Mouse (Mus musculus) layer of hippocampus, adult 8-10 months (tissue): ENCODE results near the gene Prss50. TPM values are rescaled to one million over a fixed set of nuclear protein-coding genes. Genes with fewer than 3 reads are reported as not detected.
"Not testable (repeated sequence)": the region's sequence is repeated elsewhere in the genome, so short reads cannot be mapped to it uniquely, and the experiment has no call there.

Experiments used
- DNase-seq, 2 experiments: peaks; one replicate each; pipeline ENCODE4 v3.0.0; 2022; ENCODE audit warnings: low spot score in 2 of 2
- total RNA-seq, 4 experiments: library from RNA; stranded (reverse); gene quantifications; 2 replicates each; pipeline ENCODE4 v1.2.4; 2022

Prss50 gene
- 1 to 10 TPM in 2 of 4 experiments, under 1 TPM in 2; 0.60 to 2.1 (median 1.4) TPM for total RNA-seq

DNA sequence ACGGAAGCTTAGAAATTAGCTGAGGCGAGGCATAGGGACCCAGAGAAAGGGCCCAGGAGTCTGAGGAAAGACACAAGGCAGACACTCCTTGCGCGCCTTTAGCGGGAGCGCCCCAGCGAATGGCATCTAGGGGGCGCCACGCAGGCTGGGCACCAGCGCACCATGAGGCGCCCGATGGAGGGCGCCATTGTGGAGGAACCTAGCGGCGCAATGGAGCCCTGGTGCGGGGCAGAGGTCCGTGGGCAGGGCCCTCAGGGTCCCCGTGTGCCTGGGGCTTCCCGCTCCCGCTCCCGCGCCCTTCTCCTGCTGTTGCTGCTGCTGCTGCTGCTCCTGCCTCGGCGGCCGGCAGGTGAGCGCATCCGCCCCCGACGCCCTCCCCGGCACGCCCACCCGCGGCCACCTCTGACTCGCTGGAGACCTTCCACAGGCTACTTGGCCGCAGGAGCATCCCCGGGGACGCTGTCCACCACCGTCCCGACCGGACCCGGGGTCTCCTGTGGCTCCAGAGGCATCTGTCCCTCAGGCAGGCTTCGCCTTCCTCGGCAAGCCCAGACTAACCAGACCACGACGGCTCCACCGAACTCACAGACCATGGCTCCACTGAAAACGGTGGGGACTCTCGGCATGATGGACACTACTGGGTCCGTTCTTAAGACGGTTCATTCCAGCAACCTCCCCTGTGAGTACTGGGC is at the start of gene Prss50:
Gene Prss50, plus strand, starts transcription at position 187 of the 692 bp plus-strand sequence.
- no peak for DNase-seq

DNA sequence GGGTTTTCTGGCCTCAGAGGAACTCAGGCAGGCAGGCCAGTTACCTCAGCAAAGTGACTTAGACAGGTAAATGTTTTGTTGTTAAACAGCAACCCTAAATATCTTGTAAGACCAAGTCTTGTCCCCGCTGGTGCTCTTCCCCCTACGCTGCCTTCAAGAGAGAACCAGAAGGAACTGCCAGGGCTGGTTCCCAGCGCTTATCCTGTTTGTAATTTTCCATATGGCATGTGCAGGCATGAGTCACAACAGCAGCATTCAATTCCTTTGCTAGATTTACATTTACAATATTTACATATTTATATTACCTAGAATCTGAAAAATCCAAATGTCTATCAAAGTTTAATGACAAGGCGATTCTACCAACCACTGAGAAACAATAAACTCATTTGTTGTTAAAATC is 47.7 kb upstream of the Prss50 start:
- no peak for DNase-seq

- no peak for DNase-seq
These were observed 44.0 kb upstream of the Prss50 start, which contains the start of gene Prss44 for GRCm38 (mm10) chr9:110813789-110814188. Prss44 (plus strand) TSS chr9:110813994.

- DNase-seq = not testable (repeated sequence)
These were observed 37.2 kb upstream of the Prss50 start for GRCm38 (mm10) chr9:110820546-110820945.

DNA sequence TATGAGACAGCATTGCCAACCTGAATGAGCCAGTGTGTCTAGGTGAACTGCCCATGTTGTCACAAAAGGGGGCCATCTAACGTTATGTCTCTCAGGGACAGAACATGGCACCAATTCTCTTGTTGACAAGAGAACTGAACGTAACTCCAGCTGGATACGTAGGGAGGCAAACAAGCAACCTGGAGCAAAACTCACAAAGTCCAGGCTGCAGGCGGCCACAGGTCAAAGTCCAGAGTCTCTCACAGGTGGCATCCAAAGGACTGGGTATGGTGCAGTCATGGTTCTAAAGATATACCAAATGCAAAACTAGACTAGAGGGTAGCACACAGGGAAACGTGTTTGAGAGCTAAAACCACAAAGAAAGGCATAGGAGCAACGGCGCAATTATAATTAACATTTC is 36.3 kb upstream of the Prss50 start:
- no peak for DNase-seq

- DNase-seq = no peak
These were observed 32.3 kb upstream of the Prss50 start for GRCm38 (mm10) chr9:110825426-110825825.

- no peak for DNase-seq
These were observed 31.9 kb upstream of the Prss50 start for GRCm38 (mm10) chr9:110825832-110826231.

DNA sequence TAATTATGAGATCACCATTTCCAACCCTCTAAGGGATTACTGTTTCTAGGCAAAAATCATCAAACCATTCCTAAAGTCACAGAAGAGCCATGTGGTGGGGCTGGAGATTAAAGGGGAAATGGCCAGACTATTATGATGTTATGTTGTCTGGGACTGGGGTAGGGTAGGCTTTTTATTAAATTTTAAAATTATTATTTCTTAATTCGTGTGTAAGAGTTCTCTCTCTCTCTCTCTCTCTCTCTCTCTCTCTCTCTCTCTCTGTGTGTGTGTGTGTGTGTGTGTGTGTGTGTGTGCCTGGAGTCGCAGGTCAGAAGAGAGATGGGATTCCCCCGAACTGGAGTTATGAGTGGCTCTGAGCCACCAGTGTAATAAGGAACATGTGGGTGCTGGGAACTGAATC is 31.4 kb upstream of the Prss50 start, which contains the start of gene Prss43:
Gene Prss43, plus strand, starts transcription at position 301 of the 400 bp plus-strand sequence.
- no peak for DNase-seq

GRCm38 (mm10) chr9:110833021-110833420 is 24.7 kb upstream of the Prss50 start:
- no peak for DNase-seq

DNA sequence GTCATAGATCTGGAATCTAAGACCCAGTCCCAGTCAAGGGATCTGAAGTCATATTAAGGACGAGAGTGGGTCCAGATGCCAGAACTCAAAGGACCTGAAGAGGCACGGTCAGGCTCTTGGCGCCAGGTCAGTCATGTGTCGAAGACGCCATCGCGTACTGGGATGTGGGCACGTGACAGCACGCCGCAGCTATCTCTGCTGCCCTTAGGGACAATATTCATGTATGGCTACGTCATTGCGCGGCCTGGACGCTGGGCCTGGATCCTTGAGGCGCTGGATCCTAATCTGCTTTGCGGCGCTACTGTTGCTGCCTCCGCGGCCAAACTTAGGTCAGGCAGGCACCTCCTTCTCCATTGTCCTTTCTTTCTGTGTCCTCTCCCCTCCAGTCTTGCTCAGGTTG is 23.4 kb upstream of the Prss50 start, which contains the start of gene Prss45:
Gene Prss45, plus strand, starts transcription at position 178 of the 400 bp plus-strand sequence.
- no peak for DNase-seq

DNA sequence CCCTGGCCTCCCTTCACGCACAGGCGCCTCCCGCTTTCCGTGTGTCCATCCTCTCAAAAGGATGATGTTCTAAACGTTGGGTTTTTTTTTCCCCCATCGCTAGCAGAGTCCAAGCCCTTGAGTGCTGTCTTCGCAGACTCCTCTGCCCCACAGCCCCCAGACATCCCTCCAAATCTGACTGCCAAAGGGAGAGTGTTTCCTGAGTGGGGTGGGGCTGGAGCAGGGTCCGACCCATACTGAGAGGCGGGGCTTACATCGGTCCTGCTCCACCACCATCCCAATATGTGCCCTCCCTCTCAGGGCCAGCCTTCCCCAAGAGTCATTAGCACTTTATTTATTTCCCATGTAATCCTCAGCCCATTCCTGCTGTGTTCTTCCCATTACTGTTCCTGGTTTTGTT is 22.8 kb upstream of the Prss50 start:
- no peak for DNase-seq

DNA sequence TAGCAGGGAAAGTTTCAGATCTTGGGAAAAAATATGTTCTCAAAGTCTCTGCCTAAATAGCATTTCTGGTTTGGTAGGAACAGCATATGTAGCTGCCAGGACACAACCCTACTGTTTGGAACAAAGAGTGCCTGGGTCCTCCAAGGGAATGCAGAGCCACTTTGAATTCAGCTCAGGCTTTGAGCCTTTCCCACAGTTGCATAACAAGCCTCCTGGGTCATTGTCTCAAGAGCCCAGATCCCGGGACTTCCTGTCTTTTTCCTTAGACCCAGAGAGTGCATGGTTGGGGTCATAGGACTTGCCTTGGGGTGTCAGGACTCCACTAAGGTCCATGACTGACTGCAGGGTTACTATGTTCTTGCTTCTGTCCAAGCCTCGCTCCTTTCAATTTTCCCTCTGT is 21.7 kb upstream of the Prss50 start:
- DNase-seq = peak; percentile 20 to 37

- no peak for DNase-seq
These were observed 16.9 kb upstream of the Prss50 start for GRCm38 (mm10) chr9:110840905-110841304.

DNA sequence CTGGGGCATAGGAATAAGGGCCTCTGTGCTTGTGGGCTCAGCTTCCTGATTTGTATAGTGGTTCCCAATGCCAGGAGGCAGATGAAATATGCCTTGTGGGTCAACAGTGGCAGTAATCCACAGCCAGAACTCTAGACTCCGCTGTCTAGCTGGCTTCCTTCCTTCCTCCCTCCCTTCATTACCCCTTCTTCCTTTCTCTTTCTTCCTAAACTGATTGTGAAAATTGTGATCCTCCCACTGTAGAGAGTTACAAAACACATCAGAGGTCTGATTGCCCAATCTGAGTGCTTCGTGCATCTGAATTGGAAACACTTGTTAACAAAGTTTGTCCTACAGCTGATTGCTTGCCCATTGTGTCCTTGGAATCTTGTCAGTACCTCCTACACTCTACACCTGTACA is 16.3 kb upstream of the Prss50 start:
- DNase-seq = no peak

GRCm38 (mm10) chr9:110844206-110844605 is 13.6 kb upstream of the Prss50 start, which contains the start of gene Prss46:
Prss46 (plus strand) TSS chr9:110844506.
- DNase-seq = no peak

- no peak for DNase-seq
These were observed 8.6 kb upstream of the Prss50 start for GRCm38 (mm10) chr9:110849162-110849561.

GRCm38 (mm10) chr9:110855903-110856302 is 1.9 kb upstream of the Prss50 start:
- no peak for DNase-seq

DNA sequence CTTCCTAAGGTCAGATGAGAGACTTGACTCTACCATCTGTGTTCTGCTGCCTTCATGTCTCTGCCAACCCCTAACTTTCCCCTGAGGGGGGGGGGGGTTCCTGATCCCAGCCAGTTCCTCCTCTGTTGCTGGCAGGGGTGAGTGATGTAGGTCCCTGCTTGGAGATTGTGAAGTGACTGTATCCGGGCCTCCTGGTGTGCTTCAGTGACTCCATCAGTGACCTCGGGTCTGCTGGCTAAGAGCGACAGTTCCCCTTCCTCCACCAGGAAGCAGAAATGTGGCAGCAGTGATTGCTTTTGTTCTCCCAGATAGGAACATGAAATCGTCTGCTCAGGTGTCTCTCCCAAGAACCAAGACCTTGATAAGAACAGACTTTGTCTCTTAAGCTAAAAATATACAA is 847 bp upstream of the Prss50 start:
- DNase-seq = no peak

GRCm38 (mm10) chr9:110858523-110858922 is 756 bp downstream of the Prss50 start:
- DNase-seq = no peak

DNA sequence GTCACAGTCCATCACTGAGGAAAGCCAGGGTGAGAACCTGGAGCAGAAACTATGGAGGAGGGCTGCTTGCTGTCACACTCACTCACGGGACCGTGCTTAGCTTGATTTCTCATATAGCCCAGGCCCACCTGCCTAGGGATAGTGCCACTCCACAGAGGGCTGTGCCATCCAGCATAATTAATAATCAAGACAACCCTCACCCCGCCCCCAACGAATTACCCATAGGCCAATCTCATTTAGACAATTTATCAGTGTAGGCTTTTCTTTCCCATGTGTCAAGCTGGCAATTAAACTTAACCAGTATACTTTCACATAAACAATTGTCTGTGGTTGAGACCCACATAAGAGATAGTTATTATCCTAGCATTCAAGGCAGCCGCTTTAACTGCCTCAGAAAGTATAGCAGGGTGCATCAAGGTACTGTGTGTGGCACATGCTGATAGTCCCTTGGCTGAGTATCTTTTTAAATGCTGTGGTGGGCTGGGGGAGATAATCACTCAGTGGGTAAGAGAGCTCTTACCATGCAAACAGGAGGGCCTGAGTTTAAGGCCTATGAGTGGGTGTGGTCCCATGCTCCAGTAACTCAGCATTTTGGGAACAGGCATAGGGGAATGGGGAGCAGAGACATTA is 1.3 kb downstream of the Prss50 start:
- no peak for DNase-seq

DNA sequence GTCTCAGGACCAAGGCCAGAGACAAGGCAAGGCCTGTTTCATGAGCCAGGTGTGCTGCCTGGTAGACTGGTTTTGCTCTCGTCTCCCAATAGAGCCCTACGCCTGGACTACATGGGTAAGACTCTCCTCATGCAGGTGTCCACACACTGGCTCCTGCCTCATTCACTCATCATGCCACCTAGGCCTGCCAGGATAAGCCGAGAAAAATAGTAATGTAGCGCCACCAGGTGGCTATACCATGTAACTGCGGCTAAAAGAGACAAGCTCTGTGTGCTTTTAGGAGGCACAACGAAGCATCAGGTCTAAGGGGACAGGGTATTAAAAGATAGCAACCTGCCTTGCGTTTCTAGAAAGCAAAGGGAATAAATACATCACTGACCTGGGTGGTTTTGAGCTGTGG is 13.3 kb downstream of the Prss50 start:
- DNase-seq = peak; percentile 34 to 79
